Mouse (Mus musculus) midbrain, embryonic 14.5 days (tissue): ENCODE data around the gene Rpl15. TPM values are rescaled to one million over a fixed set of nuclear protein-coding genes. Genes with fewer than 3 reads are reported as not detected.

Experiments
- ATAC-seq: fragments of 200-750 bp; cut with Nextera tagmentation; 2 replicates; pipeline ENCODE4 v1.8.0; 2017; ENCODE audit warnings: moderate number of reproducible peaks, moderate library complexity; ENCODE audit not compliant: low FRiP score, low TSS enrichment
- DNase-seq: peaks from one replicate; pipeline ENCODE4 v3.0.0-alpha.2; 2015
- H3K27ac ChIP-seq: fragments of 300-500 bp; sonication (generic); replicated peaks from 2 replicates; pipeline ENCODE4 v1.5.1; 2014; ENCODE audit warnings: mild to moderate bottlenecking, low read depth, low read length, moderate library complexity
- H3K27me3 ChIP-seq: fragments of 300-500 bp; sonication (generic); 2 replicates; pipeline ENCODE4 v1.6.1; 2014; ENCODE audit warnings: low read length, control low read depth, mixed read lengths; ENCODE audit not compliant: control insufficient read depth, insufficient read depth
- H3K36me3 ChIP-seq: fragments of 300-500 bp; sonication (generic); 2 replicates; pipeline ENCODE4 v1.6.1; 2014; ENCODE audit warnings: low read length, control low read depth; ENCODE audit not compliant: control insufficient read depth, insufficient read depth
- H3K4me1 ChIP-seq: fragments of 300-500 bp; sonication (generic); 2 replicates; pipeline ENCODE4 v1.6.1; 2014; ENCODE audit warnings: mild to moderate bottlenecking, antibody characterized with exemption, low read length, control low read depth; ENCODE audit not compliant: control insufficient read depth, insufficient read depth
- H3K4me2 ChIP-seq: fragments of 300-500 bp; sonication (generic); 2 replicates; pipeline ENCODE4 v1.6.1; 2014; ENCODE audit warnings: mild to moderate bottlenecking, low read length, moderate library complexity
- H3K4me3 ChIP-seq: fragments of 300-500 bp; sonication (generic); replicated peaks from 2 replicates; pipeline ENCODE4 v1.5.1; 2014; ENCODE audit warnings: low read depth, low read length
- H3K9ac ChIP-seq: fragments of 300-500 bp; sonication (generic); replicated peaks from 2 replicates; pipeline ENCODE4 v1.6.1; 2014; ENCODE audit warnings: mild to moderate bottlenecking, low read length, moderate library complexity
- H3K9me3 ChIP-seq: fragments of 300-500 bp; sonication (generic); 2 replicates; pipeline ENCODE4 v1.6.1; 2016; ENCODE audit warnings: low read length, control low read depth, mixed read lengths; ENCODE audit not compliant: control insufficient read depth
- WGBS: fragments of 180-500 bp; shearing (Covaris S2); extraction: QIAGEN DNeasy Blood & Tissue Kit; methylation state at CpG from one replicate; pipeline ENCODE4 v1.1.7; 2014; 5-methylcytosine and 5-hydroxymethylcytosine counted together
- polyA plus RNA-seq: library from polyadenylated mRNA; unstranded; fragments of >200 nt; fragmentation: Nextera tagmentation; extraction: Ambion mirVana; gene quantifications from 2 replicates; pipeline ENCODE4 v1.2.1, GENCODE M21; 2014

The Rpl15 gene
- polyA plus RNA-seq, 1 experiment from 2014 or later, result 350 TPM

DNA sequence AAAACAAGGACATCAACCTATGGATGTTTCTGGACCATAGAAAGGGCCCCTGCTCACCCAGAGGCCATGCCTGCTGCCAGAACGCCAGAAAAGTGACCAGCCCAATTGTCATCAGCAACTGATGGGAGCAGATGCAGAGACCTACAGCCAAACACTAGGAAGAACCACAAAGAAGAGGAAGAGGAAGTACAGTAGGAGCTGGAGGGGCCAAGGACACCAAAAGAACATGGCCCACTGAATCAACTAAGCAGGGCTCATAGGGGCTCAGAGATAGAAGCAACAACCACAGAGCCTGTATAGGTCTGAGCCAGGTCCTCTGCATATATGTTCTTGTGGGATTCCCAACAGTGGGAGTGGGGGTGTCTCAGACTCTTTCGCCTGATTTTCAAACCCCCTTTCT is 26.2 kb upstream of the Rpl15 start:
- H3K36me3 ChIP-seq, result peaks cover 4% of the 10 kb centered on the region
- 93% methylated on average over 2 of the region's 2 CpGs for WGBS
- H3K4me2 ChIP-seq, result no peak overlapping the region
- H3K27me3 ChIP-seq, result no peaks in the 10 kb centered on the region
- DNase-seq (no peak), ATAC-seq (no peak)
- H3K4me1 ChIP-seq, result no peaks in the 10 kb centered on the region
- H3K9ac ChIP-seq, result no peak overlapping the region
- no peak overlapping the region for H3K4me3 ChIP-seq
- no peaks in the 10 kb centered on the region for H3K9me3 ChIP-seq
- no peak overlapping the region for H3K27ac ChIP-seq

DNA sequence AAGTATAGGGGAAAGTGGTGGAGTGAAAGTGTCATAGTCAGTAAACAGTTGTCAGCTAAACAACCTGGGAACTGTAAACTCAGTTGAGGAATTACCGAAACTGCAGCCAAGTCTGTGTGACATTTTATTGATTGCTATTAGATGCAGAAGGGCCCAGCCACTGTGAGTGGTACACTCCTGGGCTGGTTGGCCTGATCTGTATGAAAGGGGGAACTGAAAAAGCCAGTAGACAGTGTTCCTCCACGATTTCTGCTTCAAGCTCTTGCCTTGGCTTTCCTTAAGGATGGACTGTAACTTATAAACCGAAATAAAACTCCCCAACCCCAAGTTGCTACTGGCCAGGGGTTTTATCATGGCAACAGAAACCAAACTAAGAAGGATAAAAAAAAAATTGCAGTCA is 21.4 kb upstream of the Rpl15 start:
- H3K36me3 ChIP-seq, result no peaks in the 10 kb centered on the region
- 96% methylated on average over 3 of the region's 3 CpGs for WGBS
- no peak for ATAC-seq

DNA sequence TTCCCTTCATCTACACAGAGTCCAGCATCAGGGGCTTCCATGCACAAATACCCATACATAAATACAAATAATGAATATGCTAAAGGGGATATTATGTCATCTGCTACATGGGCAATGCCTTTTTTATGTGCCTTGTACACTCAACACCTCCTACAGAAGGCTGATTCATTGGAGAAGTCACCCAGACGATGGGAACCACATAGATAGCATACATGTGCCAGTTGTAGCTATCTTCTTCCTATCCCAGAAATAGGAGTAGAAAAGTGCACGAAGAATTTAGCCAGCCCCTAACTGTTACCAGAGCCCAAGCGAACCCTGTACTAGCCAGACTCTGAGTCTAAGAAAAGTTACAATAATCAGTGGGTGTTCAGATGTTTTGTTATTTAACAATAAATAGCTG is 20.9 kb upstream of the Rpl15 start:
- Histone ChIP-seq H3K9ac (no peak overlapping the region), H3K4me1 (no peaks in the 10 kb centered on the region), H3K4me2 (no peak overlapping the region), H3K36me3 (no peaks in the 10 kb centered on the region), H3K9me3 (no peaks in the 10 kb centered on the region), H3K27ac (no peak overlapping the region), H3K4me3 (no peak overlapping the region), H3K27me3 (no peaks in the 10 kb centered on the region)
- DNase-seq (no peak), ATAC-seq (no peak)
- 95% methylated on average over 3 of the region's 3 CpGs for WGBS

More for the DNA sequence above, 21.4 kb upstream of the Rpl15 start:
- no peak for DNase-seq
- no peak overlapping the region for H3K4me3 ChIP-seq
- no peak overlapping the region for H3K9ac ChIP-seq
- no peaks in the 10 kb centered on the region for H3K9me3 ChIP-seq
- H3K4me2 ChIP-seq, result no peak overlapping the region
- no peaks in the 10 kb centered on the region for H3K27me3 ChIP-seq
- H3K27ac ChIP-seq, result no peak overlapping the region
- H3K4me1 ChIP-seq, result no peaks in the 10 kb centered on the region

DNA sequence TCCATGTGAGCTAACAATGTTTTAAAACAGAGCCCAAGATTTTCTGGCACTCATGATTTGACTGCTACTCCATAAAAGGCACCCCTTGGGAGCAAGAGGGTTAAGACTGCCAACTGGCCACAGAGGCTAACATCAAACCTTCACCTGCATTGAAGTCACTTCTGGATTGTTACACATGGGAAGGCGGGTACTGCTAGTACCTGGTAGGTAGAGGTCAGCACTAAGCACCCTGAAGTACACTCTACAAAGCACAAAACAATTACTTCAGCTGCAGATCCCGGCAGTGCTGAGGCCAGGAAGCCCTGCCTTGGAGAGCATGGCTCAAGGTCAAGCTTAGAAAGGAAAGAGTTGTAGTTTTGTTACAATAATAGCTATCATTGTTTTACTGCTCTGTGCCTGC is 16.2 kb upstream of the Rpl15 start:
- Histone ChIP-seq H3K9me3 (no peaks in the 10 kb centered on the region), H3K36me3 (peaks cover 10% of the 10 kb centered on the region; the same call in 1 of the 2 replicates), H3K4me3 (no peak overlapping the region), H3K9ac (no peak overlapping the region), H3K4me1 (no peaks in the 10 kb centered on the region), H3K27ac (no peak overlapping the region), H3K4me2 (no peak overlapping the region), H3K27me3 (no peaks in the 10 kb centered on the region)
- 82% methylated on average over 2 of the region's 2 CpGs for WGBS
- no peak for DNase-seq
- ATAC-seq, result no peak

DNA sequence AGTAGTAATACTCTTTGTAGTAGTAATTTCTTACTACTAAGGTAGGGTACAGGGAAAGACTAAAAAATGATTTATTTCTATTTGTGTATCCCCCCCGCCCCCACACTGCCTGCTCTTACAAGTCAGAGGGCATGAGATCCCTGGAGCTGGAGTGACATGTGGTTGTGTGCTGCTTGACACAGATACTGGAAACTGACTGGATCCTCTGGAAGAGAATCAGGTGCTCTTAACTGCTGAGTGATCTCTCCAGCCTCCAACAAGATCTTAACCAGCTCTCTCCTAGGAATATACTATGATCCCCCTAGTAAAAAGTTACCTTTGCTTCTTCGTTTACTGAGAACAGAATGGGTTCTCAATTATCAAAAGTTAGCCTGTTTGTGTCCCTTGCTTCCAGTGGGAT is 15.2 kb upstream of the Rpl15 start:
- Histone ChIP-seq H3K4me3 (no peak overlapping the region), H3K4me1 (no peaks in the 10 kb centered on the region), H3K36me3 (peaks cover 17% of the 10 kb centered on the region; the same call in 1 of the 2 replicates), H3K27ac (no peak overlapping the region), H3K9me3 (no peaks in the 10 kb centered on the region), H3K9ac (no peak overlapping the region), H3K27me3 (no peaks in the 10 kb centered on the region), H3K4me2 (no peak overlapping the region)
- DNase-seq (no peak), ATAC-seq (no peak)
- 94% methylated on average over 2 of the region's 2 CpGs for WGBS

DNA sequence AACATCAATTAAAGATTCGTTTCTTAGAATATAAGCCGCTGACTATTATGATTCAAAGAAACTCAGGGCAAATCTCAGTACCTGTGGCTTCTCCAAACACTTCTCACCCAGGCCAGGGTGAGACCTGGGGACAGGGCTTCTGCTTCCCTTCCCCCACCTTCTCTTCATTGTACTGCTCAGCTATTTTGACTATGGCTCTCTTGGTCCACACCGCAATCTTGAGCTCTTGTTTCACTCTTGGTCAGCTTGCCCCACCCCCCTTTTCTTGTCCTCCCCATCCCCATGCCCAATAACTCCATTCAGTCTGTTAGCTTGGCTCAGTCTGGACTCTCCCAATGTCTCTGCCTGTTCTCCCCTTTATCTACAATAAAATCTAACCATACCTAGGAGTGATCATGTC is 14.3 kb upstream of the Rpl15 start:
- no peak overlapping the region for H3K27ac ChIP-seq
- no peak for DNase-seq
- H3K4me3 ChIP-seq, result no peak overlapping the region
- H3K9ac ChIP-seq, result no peak overlapping the region
- H3K4me2 ChIP-seq, result no peak overlapping the region
- 93% methylated on average over 3 of the region's 3 CpGs for WGBS
- no peaks in the 10 kb centered on the region for H3K27me3 ChIP-seq
- H3K36me3 ChIP-seq, result peaks cover 20% of the 10 kb centered on the region; the same call in 1 of the 2 replicates
- no peaks in the 10 kb centered on the region for H3K9me3 ChIP-seq
- ATAC-seq, result no peak
- no peaks in the 10 kb centered on the region for H3K4me1 ChIP-seq

DNA sequence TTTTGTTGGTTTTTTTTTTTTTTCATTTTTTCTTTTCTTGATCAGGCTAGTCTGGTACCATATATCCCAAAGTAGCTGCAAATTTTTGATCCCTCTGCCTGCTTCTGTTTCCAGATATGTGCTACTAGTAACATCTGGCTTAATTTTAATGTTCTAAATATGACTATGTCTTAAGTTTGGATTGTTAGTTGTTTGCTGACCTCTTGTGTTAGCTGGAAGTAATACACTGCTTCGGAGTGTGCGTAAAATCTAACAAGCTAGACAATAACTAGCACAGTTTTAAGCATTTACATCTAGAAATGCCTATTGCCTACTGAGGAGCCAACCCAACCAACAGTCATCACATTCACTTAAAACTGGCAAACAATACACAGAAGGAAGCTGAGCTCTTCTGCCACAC is 13.4 kb upstream of the Rpl15 start:
- peaks cover 25% of the 10 kb centered on the region for H3K36me3 ChIP-seq
- no peaks in the 10 kb centered on the region for H3K27me3 ChIP-seq
- no peak overlapping the region for H3K9ac ChIP-seq
- DNase-seq (peak; percentile 45), ATAC-seq (no peak)
- no peaks in the 10 kb centered on the region for H3K9me3 ChIP-seq
- H3K4me2 ChIP-seq, result no peak overlapping the region
- H3K4me3 ChIP-seq, result no peak overlapping the region
- 87% methylated on average over 2 of the region's 2 CpGs for whole genome bisulfite sequencing
- H3K27ac ChIP-seq, result no peak overlapping the region
- H3K4me1 ChIP-seq, result no peaks in the 10 kb centered on the region

DNA sequence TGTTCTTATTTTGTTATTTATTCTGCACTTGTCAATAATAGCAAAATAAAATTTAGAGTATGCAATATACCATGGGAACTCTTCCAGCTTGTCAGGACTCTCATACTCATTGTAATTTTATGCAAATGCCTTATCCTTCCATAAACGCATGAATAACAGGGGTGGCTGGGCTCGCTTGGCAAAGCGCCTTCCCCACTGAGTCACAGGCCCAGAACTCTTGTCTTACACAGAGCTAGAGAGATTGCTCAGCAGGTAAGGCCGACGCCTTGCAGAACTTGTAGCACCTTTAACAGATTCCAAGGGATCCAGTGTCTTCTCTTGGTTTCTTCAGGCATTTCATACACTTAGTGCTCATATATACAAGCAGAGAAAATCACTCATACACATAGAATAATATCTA is 9.2 kb upstream of the Rpl15 start:
- H3K4me2 ChIP-seq, result no peak overlapping the region
- no peaks in the 10 kb centered on the region for H3K9me3 ChIP-seq
- H3K4me1 ChIP-seq, result no peaks in the 10 kb centered on the region
- no peak for DNase-seq
- H3K36me3 ChIP-seq, result peaks cover 49% of the 10 kb centered on the region
- no peak for ATAC-seq
- no peak overlapping the region for H3K4me3 ChIP-seq
- no peaks in the 10 kb centered on the region for H3K27me3 ChIP-seq
- H3K27ac ChIP-seq, result no peak overlapping the region
- no peak overlapping the region for H3K9ac ChIP-seq
- WGBS, result 83% methylated on average over 5 of the region's 5 CpGs

DNA sequence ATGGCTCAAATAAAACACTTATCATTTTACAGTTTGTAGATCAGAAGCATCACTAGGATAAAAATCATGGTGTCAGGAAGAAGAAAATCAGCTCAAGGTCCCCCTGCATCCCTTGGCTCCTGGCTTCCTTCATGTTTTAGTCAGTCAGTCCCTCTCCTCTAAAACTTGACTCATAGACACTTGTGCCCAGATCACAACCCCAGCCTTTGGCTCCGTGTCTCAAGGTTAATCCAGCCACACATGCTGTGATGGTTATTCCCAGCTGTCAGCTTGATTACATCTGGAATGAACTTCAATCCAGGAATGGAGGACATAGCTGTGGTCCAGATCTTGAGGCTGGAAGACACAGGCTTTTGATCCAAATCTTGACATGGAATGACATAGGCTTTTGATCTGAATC is 3.3 kb upstream of the Rpl15 start:
- Histone ChIP-seq H3K4me2 (no peak overlapping the region), H3K4me3 (no peak overlapping the region), H3K9ac (no peak overlapping the region), H3K36me3 (peaks cover 26% of the 10 kb centered on the region), H3K9me3 (no peaks in the 10 kb centered on the region), H3K27ac (no peak overlapping the region), H3K4me1 (peaks cover 7% of the 10 kb centered on the region; the same call in 1 of the 2 replicates), H3K27me3 (no peaks in the 10 kb centered on the region)
- no peak for ATAC-seq
- no peak for DNase-seq
- 65% methylated on average over 1 of the region's 1 CpGs for WGBS
